Mouse (Mus musculus): ENCODE results near the gene Utp4.

DNA sequence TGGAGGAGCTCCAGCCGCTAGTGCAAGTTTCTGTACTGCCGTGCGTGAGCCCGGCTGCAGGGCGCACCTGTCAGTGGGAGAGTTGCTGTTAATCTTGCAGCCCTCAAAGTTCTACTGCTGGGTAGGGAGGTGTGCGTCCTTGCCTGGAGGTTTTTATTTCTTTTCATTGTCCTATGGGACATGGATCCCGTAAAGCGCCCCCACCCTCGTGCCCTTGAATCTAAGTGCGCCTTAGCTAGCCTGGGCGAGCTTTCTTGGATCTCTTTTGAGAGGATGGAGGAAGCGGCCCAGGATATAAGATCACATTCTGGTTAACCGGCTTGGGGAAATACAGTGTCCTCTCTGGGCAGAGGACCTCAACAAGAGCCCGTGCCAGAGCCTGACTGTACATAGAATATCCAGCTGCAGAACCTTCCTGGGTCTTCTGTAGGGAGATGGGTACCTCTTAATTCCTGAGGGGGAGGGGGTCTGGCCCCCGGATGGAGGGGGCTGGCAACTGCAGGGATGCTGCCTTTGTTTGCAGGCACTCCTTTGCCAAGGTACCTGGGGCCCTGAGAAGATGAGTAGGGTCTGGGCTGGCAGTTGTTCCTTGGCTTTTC lies 22.0 kb upstream of the Utp4 start:
- no peak for TF ChIP-seq CTCF (IDR thresholded peaks at IDR 0.05; ENCODE audit: low read depth)
- no peak for TF ChIP-seq EP300 (IDR thresholded peaks at IDR 0.05; ENCODE audit: low read depth)
